Mouse (Mus musculus) intestine, embryonic 16.5 days (tissue): Measurements from ENCODE around the gene Adck1. TPM values are rescaled to one million over a fixed set of nuclear protein-coding genes. Genes with fewer than 3 reads are reported as not detected.
"Not testable (repeated sequence)": the region's sequence is repeated elsewhere in the genome, so short reads cannot be mapped to it uniquely, and the experiment has no call there.

Source experiments
- ATAC-seq: fragments of 200-750 bp; cut with Nextera tagmentation; 2 replicates; pipeline ENCODE4 v1.8.0; 2017; ENCODE audit warnings: moderate TSS enrichment, moderate library complexity
- H3K27ac ChIP-seq: fragments of 300-500 bp; sonication (generic); 2 replicates; pipeline ENCODE4 v1.5.1; 2014; ENCODE audit warnings: mild to moderate bottlenecking, low read length
- H3K27me3 ChIP-seq: fragments of 300-500 bp; sonication (generic); replicated peaks from 2 replicates; pipeline ENCODE4 v1.6.1; 2014; ENCODE audit warnings: low read length, control low read depth, mixed read lengths; ENCODE audit not compliant: control insufficient read depth, insufficient read depth
- H3K36me3 ChIP-seq: fragments of 300-500 bp; sonication (generic); 2 replicates; pipeline ENCODE4 v1.6.1; 2014; ENCODE audit warnings: low read length, control low read depth; ENCODE audit not compliant: control insufficient read depth, insufficient read depth
- H3K4me1 ChIP-seq: fragments of 300-500 bp; sonication (generic); 2 replicates; pipeline ENCODE4 v1.6.1; 2014; ENCODE audit warnings: low read length, control low read depth, mixed read lengths; ENCODE audit not compliant: control insufficient read depth, insufficient read depth
- H3K4me2 ChIP-seq: fragments of 300-500 bp; sonication (generic); 2 replicates; pipeline ENCODE4 v1.6.1; 2014; ENCODE audit warnings: low read depth, low read length, control low read depth
- H3K4me3 ChIP-seq: fragments of 300-500 bp; sonication (generic); 2 replicates; pipeline ENCODE4 v1.5.1; 2014; ENCODE audit warnings: mild to moderate bottlenecking, low read length
- H3K9ac ChIP-seq: fragments of 300-500 bp; sonication (generic); 2 replicates; pipeline ENCODE4 v1.6.1; 2014; ENCODE audit warnings: low read depth, low read length
- H3K9me3 ChIP-seq: fragments of 300-500 bp; sonication (generic); 2 replicates; pipeline ENCODE4 v1.6.1; 2016; ENCODE audit warnings: low read length, control low read depth; ENCODE audit not compliant: control insufficient read depth
- WGBS: fragments of 180-500 bp; shearing (Covaris S2); extraction: QIAGEN DNeasy Blood & Tissue Kit; methylation state at CpG from one replicate; pipeline ENCODE4 v1.1.7; 2014; 5-methylcytosine and 5-hydroxymethylcytosine counted together
- polyA plus RNA-seq: library from polyadenylated mRNA; unstranded; fragments of >200 nt; fragmentation: Nextera tagmentation; extraction: Ambion mirVana; gene quantifications from 2 replicates; pipeline ENCODE4 v1.2.1, GENCODE M21; 2015

Adck1 gene
- polyA plus RNA-seq: 19.0 and 19.3 TPM in 2 replicates

GRCm38 (mm10) chr12:88360441-88361119, at the start of gene Adck1:
TSS of gene Adck1 (plus strand) at chr12:88360554.
- Histone ChIP-seq H3K36me3 (no peaks in the 10 kb centered on the region), H3K4me3 (peak within 1 kb of the TSS; percentile 81), H3K4me1 (0 out of 2 replicates have a peak, but pooled peaks cover 5% of the 10 kb centered on the region), H3K27me3 (no peaks in the 10 kb centered on the region), H3K9me3 (no peaks in the 10 kb centered on the region), H3K4me2 (peak within 1 kb of the TSS; percentile 84), H3K27ac (peak within 1 kb of the TSS; percentile 79), H3K9ac (peak within 1 kb of the TSS; percentile 82)
- peak; percentile 99 for ATAC-seq
- WGBS: under 1% methylated on average over 38 of the region's 38 CpGs

GRCm38 (mm10) chr12:88314556-88314955, 45.8 kb upstream of the Adck1 start:
- no peaks in the 10 kb centered on the region for H3K36me3 ChIP-seq
- no peaks in the 10 kb centered on the region for H3K27me3 ChIP-seq
- ATAC-seq: no peak
- no peaks in the 10 kb centered on the region for H3K9me3 ChIP-seq
- H3K27ac ChIP-seq: no peak overlapping the region
- 76% methylated on average over 3 of the region's 3 CpGs for WGBS
- no peaks in the 10 kb centered on the region for H3K4me1 ChIP-seq
- H3K4me3 ChIP-seq: no peak overlapping the region
- H3K4me2 ChIP-seq: no peak overlapping the region
- H3K9ac ChIP-seq: no peak overlapping the region

DNA sequence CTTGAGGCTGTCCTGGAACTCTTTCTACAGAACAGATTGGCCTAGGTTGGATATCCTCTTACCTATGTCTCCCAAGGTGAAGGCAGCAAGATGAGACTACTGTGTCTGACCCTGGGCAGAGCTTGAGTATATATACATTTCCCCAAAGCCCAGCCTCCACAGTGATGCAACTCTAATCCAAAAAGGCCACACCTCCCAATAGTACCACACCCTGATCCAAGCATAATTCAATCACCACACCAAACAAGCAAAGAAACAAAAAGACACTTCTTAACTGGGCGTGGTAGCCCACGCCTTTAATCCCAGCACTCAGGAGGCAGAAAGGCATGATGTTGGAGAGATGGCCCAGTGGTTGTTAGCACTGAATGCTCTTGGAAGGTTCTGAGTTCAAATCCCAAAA, 36.4 kb upstream of the Adck1 start, which contains the start of gene Gm5039:
TSS of gene Gm5039 (minus strand) at position 101 of the 400 bp plus-strand sequence.
- 95% methylated on average over 2 of the region's 2 CpGs for WGBS
- not testable (repeated sequence) for H3K9ac ChIP-seq, H3K4me1 ChIP-seq, ATAC-seq, H3K4me3 ChIP-seq, H3K36me3 ChIP-seq, H3K4me2 ChIP-seq, H3K9me3 ChIP-seq, H3K27me3 ChIP-seq, H3K27ac ChIP-seq

GRCm38 (mm10) chr12:88336662-88337413, 23.5 kb upstream of the Adck1 start:
- 67% methylated on average over 4 of the region's 4 CpGs for WGBS
- not testable (repeated sequence) for H3K36me3 ChIP-seq, H3K4me1 ChIP-seq, H3K27me3 ChIP-seq, H3K27ac ChIP-seq, H3K4me2 ChIP-seq, ATAC-seq, H3K9me3 ChIP-seq, H3K9ac ChIP-seq, H3K4me3 ChIP-seq

- not testable (repeated sequence) for H3K9ac ChIP-seq, H3K4me3 ChIP-seq, H3K36me3 ChIP-seq, H3K27ac ChIP-seq, H3K9me3 ChIP-seq, H3K4me1 ChIP-seq, H3K27me3 ChIP-seq, H3K4me2 ChIP-seq, ATAC-seq
- WGBS: 59% methylated on average over 2 of the region's 2 CpGs
These were observed 19.1 kb upstream of the Adck1 start for GRCm38 (mm10) chr12:88341286-88341685.

DNA sequence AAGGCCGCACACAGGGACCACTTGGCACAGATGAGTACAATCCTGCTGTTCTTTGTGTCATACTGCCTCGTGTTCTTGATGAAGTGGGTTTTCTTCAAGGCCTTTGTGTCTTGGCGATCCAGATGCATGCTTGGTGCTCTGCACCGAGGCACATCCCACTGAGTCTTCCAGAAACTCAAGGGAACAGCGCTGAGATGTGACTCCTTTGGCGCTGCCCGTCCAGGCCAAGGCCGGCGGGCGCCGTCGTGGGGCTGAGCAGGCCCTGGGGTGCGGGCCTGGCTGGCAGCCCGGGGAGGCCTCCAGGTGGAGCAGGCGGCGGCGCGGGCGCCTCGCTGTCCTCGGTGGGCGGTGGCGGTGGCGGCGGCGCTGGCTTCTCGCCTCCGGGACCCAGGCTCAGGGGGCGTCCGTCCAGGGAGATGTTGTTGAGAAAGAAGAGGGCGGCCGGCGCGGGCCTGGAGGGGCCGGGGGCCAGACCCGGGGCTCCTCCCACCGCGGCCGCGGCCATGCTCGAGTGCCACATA, 6.1 kb upstream of the Adck1 start:
- ATAC-seq: no peak
- Histone ChIP-seq H3K4me2 (peak overlapping the region; percentile 48), H3K27ac (no peak overlapping the region), H3K27me3 (no peaks in the 10 kb centered on the region), H3K9ac (0 out of 2 replicates have a peak overlapping the region, but pooled peaks have one; percentile 43), H3K4me3 (peak overlapping the region; percentile 40), H3K4me1 (no peaks in the 10 kb centered on the region), H3K36me3 (no peaks in the 10 kb centered on the region), H3K9me3 (no peaks in the 10 kb centered on the region)
- 20% methylated on average over 41 of the region's 41 CpGs for WGBS

- peak overlapping the region; percentile 81 for H3K4me3 ChIP-seq
- peak overlapping the region; percentile 84 for H3K4me2 ChIP-seq
- peak overlapping the region; percentile 82 for H3K9ac ChIP-seq
- H3K4me1 ChIP-seq: 0 out of 2 replicates have a peak, but pooled peaks cover 5% of the 10 kb centered on the region
- 50% methylated on average over 9 of the region's 9 CpGs for WGBS
- no peaks in the 10 kb centered on the region for H3K27me3 ChIP-seq
- no peak for ATAC-seq
- H3K36me3 ChIP-seq: no peaks in the 10 kb centered on the region
- no peak overlapping the region for H3K27ac ChIP-seq
- no peaks in the 10 kb centered on the region for H3K9me3 ChIP-seq
These were observed 729 bp downstream of the Adck1 start for GRCm38 (mm10) chr12:88361120-88361445.

DNA sequence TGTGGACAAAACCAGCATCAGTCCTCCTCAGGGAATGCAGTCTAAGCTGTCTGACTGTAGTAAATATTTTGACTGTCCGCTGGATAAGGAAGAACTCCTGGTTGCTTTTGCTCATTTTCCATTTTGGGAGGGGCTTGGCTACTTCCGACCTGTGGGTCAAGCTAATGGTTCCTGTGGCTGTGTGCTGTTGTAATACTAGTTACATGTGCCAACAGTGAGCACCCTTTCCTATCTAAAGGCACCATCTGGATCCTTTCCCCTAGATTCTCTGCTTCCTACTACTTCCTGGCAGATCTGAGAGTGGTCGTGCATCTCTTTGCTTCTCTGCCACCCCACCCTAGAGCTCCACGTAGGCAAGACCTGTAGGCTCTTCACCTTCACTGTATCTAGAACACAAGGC, 7.3 kb downstream of the Adck1 start:
- ATAC-seq: no peak
- 88% methylated on average over 4 of the region's 4 CpGs for WGBS
- no peak overlapping the region for H3K4me2 ChIP-seq
- no peaks in the 10 kb centered on the region for H3K27me3 ChIP-seq
- H3K36me3 ChIP-seq: no peaks in the 10 kb centered on the region
- H3K9me3 ChIP-seq: no peaks in the 10 kb centered on the region
- H3K4me1 ChIP-seq: no peaks in the 10 kb centered on the region
- no peak overlapping the region for H3K4me3 ChIP-seq
- H3K9ac ChIP-seq: no peak overlapping the region
- H3K27ac ChIP-seq: no peak overlapping the region

DNA sequence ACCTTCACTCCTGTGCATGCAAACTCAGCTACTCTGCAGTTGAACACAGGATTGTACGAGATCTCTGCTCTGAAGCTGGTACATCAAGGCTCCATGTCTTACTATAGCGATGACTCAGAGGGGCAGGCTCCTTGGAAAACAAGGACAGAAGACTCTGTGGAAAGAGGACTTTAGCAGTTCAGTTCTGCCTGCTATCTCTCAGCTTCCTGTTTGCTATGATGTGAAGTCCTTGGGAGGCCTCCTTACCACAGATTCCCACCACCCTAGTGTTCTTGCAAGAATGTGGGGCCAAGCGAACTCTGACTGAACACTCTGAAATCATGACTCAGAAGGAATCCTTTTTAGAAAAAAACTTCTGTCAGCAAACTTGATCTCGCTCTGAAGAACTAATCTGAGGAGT, 8.3 kb downstream of the Adck1 start:
- no peak overlapping the region for H3K4me2 ChIP-seq
- no peak overlapping the region for H3K27ac ChIP-seq
- no peaks in the 10 kb centered on the region for H3K9me3 ChIP-seq
- no peak overlapping the region for H3K4me3 ChIP-seq
- H3K36me3 ChIP-seq: no peaks in the 10 kb centered on the region; the same call in 1 of the 2 replicates
- ATAC-seq: no peak
- H3K27me3 ChIP-seq: no peaks in the 10 kb centered on the region
- no peaks in the 10 kb centered on the region for H3K4me1 ChIP-seq
- WGBS: 80% methylated on average over 4 of the region's 4 CpGs
- H3K9ac ChIP-seq: no peak overlapping the region
